Mouse (Mus musculus): ENCODE measurements around the gene Hsd17b1. TPM values are rescaled to one million over a fixed set of nuclear protein-coding genes. Genes with fewer than 3 reads are reported as not detected.

Hsd17b1 gene
- polyA plus RNA-seq, 1 experiment from 2014 or later, result 0.16 TPM

DNA sequence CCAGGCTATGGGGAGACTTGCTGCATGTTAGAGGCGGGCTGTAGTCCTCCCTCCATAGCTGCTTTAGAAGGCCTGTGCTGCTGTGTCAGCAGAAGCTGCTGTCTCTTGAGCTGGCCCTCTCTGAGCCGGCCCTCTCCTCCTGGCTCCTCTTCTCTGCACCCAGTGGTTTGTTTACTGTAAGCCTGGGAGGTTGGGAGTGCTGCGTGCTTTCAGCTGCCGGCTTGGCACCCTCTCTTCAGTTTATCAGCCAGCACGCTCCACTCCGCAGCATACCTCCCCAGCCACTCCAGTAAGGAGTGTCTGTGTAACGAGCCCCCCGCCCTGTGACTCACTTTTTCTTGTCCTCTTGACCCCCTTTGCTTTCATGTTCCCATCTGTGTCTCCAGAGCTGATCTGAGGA, 21.3 kb upstream of the Hsd17b1 start:
- no peaks in the 10 kb centered on the region for H3K27me3 ChIP-seq (ENCODE audit: control insufficient read depth, insufficient read depth, low read length)
- ATAC-seq (ENCODE audit: low FRiP score, low TSS enrichment), result no peak
- H3K36me3 ChIP-seq (ENCODE audit: control insufficient read depth, insufficient read depth, low read length), result peaks cover 85% of the 10 kb centered on the region
- no peaks in the 10 kb centered on the region for H3K4me1 ChIP-seq (ENCODE audit: control insufficient read depth, insufficient read depth, low read length)
- no peak for DNase-seq
- H3K27ac ChIP-seq (replicated peaks; ENCODE audit: low read depth, low read length), result no peak overlapping the region
- H3K9ac ChIP-seq (replicated peaks; ENCODE audit: low read length), result no peak overlapping the region
- H3K4me2 ChIP-seq (ENCODE audit: low read length), result no peak overlapping the region
- H3K4me3 ChIP-seq (replicated peaks; ENCODE audit: low read depth, low read length), result no peak overlapping the region
- 61% methylated on average over 8 of the region's 8 CpGs for WGBS
- H3K9me3 ChIP-seq (ENCODE audit: control insufficient read depth, low read length), result no peaks in the 10 kb centered on the region

DNA sequence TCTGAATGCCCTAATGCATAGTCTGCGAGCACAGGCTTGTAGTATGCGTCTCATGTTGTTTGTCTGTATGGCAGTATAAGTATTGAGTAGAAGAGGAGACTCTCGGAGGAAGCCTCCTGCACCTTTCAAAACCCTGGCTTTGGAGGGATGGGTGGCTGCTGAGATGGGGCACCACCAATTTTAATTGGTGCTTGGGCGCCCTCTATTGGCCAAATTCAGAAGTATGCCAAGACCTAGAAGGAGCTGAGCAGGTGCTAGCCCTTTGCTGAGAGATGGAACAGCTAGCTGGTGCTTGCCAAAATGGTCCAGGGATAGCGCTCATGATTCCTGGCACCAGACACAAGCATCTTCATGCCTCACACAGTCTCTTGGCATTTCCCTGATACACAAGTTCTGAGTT, 20.4 kb upstream of the Hsd17b1 start:
- Histone ChIP-seq H3K9ac (replicated peaks; ENCODE audit: low read length) (no peak overlapping the region), H3K4me1 (ENCODE audit: control insufficient read depth, insufficient read depth, low read length) (no peaks in the 10 kb centered on the region), H3K4me3 (replicated peaks; ENCODE audit: low read depth, low read length) (no peak overlapping the region), H3K36me3 (ENCODE audit: control insufficient read depth, insufficient read depth, low read length) (peaks cover 85% of the 10 kb centered on the region), H3K27me3 (ENCODE audit: control insufficient read depth, insufficient read depth, low read length) (no peaks in the 10 kb centered on the region), H3K9me3 (ENCODE audit: control insufficient read depth, low read length) (no peaks in the 10 kb centered on the region), H3K27ac (replicated peaks; ENCODE audit: low read depth, low read length) (no peak overlapping the region), H3K4me2 (ENCODE audit: low read length) (no peak overlapping the region)
- ATAC-seq (ENCODE audit: low FRiP score, low TSS enrichment) (no peak), DNase-seq (peak; percentile 89)
- 31% methylated on average over 5 of the region's 5 CpGs for WGBS

DNA sequence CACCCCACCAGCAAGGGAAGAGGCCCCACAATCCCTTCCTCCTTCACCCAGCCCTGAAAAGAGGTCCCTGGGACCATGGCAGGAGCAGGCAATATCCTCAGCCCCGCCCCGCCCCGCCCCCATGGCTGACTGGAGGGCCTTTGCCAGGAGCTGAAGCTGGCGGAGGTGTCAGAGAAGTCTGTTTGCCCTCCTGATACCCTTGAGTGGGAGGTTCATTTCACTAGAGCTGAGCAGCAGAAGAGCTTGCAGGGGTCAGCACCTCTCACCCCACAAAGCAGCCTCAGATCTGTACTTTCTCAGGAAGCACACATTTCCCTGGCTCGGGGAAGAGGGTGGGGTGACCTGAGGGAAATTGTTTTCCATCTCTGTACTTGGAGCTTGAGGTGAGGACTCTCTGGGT, 19.5 kb upstream of the Hsd17b1 start:
- H3K27me3 ChIP-seq (ENCODE audit: control insufficient read depth, insufficient read depth, low read length), result no peaks in the 10 kb centered on the region
- ATAC-seq (ENCODE audit: low FRiP score, low TSS enrichment), result no peak
- no peak overlapping the region for H3K4me2 ChIP-seq (ENCODE audit: low read length)
- WGBS, result 78% methylated on average over 5 of the region's 5 CpGs
- no peak overlapping the region for H3K4me3 ChIP-seq (replicated peaks; ENCODE audit: low read depth, low read length)
- peaks cover 86% of the 10 kb centered on the region for H3K36me3 ChIP-seq (ENCODE audit: control insufficient read depth, insufficient read depth, low read length)
- H3K4me1 ChIP-seq (ENCODE audit: control insufficient read depth, insufficient read depth, low read length), result no peaks in the 10 kb centered on the region
- 0 out of 2 replicates have a peak overlapping the region, but pooled peaks have one; percentile 8 for H3K27ac ChIP-seq (replicated peaks; ENCODE audit: low read depth, low read length)
- no peaks in the 10 kb centered on the region for H3K9me3 ChIP-seq (ENCODE audit: control insufficient read depth, low read length)
- DNase-seq, result no peak
- no peak overlapping the region for H3K9ac ChIP-seq (replicated peaks; ENCODE audit: low read length)

DNA sequence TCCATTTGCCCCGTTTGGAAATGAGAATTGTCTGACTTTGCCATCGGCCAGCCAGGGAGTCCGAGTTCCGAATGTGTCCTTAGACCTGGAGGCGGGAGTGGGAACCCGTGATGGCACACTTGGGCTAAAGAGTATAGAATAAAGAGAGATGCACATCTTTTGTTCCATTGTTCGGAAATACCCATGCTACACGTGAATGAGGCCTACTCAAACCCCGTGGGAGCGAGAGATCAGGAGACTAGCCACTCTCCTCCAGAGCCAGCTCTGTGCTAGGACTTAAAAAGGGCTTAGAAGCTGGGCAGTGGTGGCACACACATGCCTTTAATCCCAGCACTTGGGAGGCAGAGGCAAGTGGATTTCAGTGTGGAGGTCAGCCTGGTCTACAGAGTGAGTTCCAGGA, 18.7 kb upstream of the Hsd17b1 start:
- no peak for DNase-seq
- peaks cover 85% of the 10 kb centered on the region for H3K36me3 ChIP-seq (ENCODE audit: control insufficient read depth, insufficient read depth, low read length)
- H3K9me3 ChIP-seq (ENCODE audit: control insufficient read depth, low read length), result no peaks in the 10 kb centered on the region
- 69% methylated on average over 10 of the region's 10 CpGs for WGBS
- H3K27me3 ChIP-seq (ENCODE audit: control insufficient read depth, insufficient read depth, low read length), result no peaks in the 10 kb centered on the region
- no peaks in the 10 kb centered on the region for H3K4me1 ChIP-seq (ENCODE audit: control insufficient read depth, insufficient read depth, low read length)
- no peak overlapping the region for H3K4me3 ChIP-seq (replicated peaks; ENCODE audit: low read depth, low read length)
- H3K9ac ChIP-seq (replicated peaks; ENCODE audit: low read length), result no peak overlapping the region
- 0 out of 2 replicates have a peak overlapping the region, but pooled peaks have one; percentile 13 for H3K27ac ChIP-seq (replicated peaks; ENCODE audit: low read depth, low read length)
- ATAC-seq (ENCODE audit: low FRiP score, low TSS enrichment), result no peak
- no peak overlapping the region for H3K4me2 ChIP-seq (ENCODE audit: low read length)

DNA sequence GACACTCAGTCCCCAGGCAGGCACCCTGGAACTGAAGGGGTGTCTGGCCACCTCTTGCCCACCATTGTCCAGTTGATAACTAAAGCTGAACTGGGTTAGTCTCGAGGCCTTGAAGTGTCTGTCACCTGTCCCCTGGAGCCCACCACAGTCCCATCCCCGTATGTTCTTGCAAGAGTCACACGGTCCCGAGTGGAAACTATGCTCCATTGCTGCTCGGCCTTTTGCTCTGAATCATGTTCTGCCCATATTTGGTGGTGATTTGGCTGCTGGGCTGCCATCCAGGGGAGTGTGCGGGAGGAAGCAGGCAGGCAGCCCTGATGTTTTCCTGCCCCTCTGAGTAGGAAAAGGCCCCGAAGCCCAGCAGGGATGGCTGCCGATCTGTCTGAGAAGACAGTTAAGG, 18.1 kb upstream of the Hsd17b1 start:
- Histone ChIP-seq H3K9ac (replicated peaks; ENCODE audit: low read length) (no peak overlapping the region), H3K9me3 (ENCODE audit: control insufficient read depth, low read length) (no peaks in the 10 kb centered on the region), H3K27ac (replicated peaks; ENCODE audit: low read depth, low read length) (0 out of 2 replicates have a peak overlapping the region, but pooled peaks have one; percentile 13), H3K4me3 (replicated peaks; ENCODE audit: low read depth, low read length) (no peak overlapping the region), H3K36me3 (ENCODE audit: control insufficient read depth, insufficient read depth, low read length) (peaks cover 79% of the 10 kb centered on the region), H3K4me1 (ENCODE audit: control insufficient read depth, insufficient read depth, low read length) (no peaks in the 10 kb centered on the region), H3K27me3 (ENCODE audit: control insufficient read depth, insufficient read depth, low read length) (no peaks in the 10 kb centered on the region), H3K4me2 (ENCODE audit: low read length) (no peak overlapping the region)
- DNase-seq (no peak), ATAC-seq (ENCODE audit: low FRiP score, low TSS enrichment) (no peak)
- 88% methylated on average over 8 of the region's 8 CpGs for WGBS

DNA sequence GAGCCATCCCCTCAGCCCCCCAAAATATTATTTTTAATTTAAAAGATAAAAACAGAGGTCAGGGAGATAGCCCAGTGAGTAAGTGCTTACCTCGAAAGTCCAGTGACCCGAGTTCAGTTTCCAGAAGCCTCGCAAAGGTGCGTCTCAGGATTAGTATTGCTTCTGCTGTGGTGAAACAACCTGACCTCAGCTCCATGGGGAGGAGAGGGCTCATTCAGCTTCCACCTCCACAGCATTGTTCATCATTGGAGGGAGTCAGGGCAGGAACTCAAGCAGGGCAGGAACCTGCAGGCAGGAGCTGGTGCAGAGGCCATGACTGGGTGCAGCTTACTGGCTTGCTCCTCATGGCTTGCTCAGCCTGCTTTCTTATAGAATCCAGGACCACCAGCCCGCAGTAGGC, 17.2 kb upstream of the Hsd17b1 start:
- no peak for DNase-seq

DNA sequence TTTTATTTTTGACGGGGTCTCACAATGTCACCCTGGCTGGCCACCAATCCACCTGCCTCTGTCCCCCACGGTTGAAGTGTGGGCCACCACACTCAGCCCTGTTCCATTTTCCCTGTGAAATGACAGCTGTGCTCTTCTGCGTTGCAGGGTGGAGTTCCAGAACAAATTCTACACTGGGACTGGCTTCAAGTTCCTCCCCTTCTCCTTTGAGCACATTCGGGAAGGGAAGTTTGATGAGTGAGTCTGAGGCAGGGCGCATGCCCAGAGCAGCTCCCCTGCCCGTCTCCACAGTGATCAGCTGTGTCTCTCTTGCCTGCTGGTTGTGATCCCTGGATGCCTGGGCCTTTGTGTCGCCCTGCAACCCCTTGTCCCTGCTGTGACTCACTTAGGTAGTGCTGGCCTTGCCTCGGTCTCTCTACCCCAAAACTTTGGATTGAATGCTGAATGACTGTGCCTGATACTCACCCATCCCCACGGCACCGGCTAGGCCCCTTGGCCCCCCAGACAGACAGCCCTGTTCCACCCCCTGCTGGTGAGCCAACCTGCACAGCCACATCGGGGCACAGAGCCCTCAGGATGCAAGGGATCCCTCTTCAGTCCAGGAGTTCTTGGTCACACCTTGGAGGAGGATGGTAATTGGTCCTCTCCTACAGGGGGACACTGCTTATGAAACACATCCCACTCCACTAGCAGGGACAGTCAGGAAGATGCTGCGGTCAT, 15.9 kb upstream of the Hsd17b1 start:
- ATAC-seq (ENCODE audit: low FRiP score, low TSS enrichment), result no peak
- Histone ChIP-seq H3K4me1 (ENCODE audit: control insufficient read depth, insufficient read depth, low read length) (no peaks in the 10 kb centered on the region), H3K27ac (replicated peaks; ENCODE audit: low read depth, low read length) (0 out of 2 replicates have a peak overlapping the region, but pooled peaks have one; percentile 26), H3K9ac (replicated peaks; ENCODE audit: low read length) (no peak overlapping the region), H3K4me3 (replicated peaks; ENCODE audit: low read depth, low read length) (no peak overlapping the region), H3K4me2 (ENCODE audit: low read length) (no peak overlapping the region), H3K9me3 (ENCODE audit: control insufficient read depth, low read length) (no peaks in the 10 kb centered on the region), H3K36me3 (ENCODE audit: control insufficient read depth, insufficient read depth, low read length) (peaks cover 57% of the 10 kb centered on the region), H3K27me3 (ENCODE audit: control insufficient read depth, insufficient read depth, low read length) (no peaks in the 10 kb centered on the region)
- WGBS, result 78% methylated on average over 12 of the region's 12 CpGs
- DNase-seq, result no peak

More for the DNA sequence above, 17.2 kb upstream of the Hsd17b1 start:
- Histone ChIP-seq H3K4me2 (ENCODE audit: low read length) (no peak overlapping the region), H3K27ac (replicated peaks; ENCODE audit: low read depth, low read length) (no peak overlapping the region), H3K9ac (replicated peaks; ENCODE audit: low read length) (no peak overlapping the region), H3K9me3 (ENCODE audit: control insufficient read depth, low read length) (no peaks in the 10 kb centered on the region), H3K27me3 (ENCODE audit: control insufficient read depth, insufficient read depth, low read length) (no peaks in the 10 kb centered on the region), H3K4me3 (replicated peaks; ENCODE audit: low read depth, low read length) (no peak overlapping the region), H3K36me3 (ENCODE audit: control insufficient read depth, insufficient read depth, low read length) (peaks cover 70% of the 10 kb centered on the region), H3K4me1 (ENCODE audit: control insufficient read depth, insufficient read depth, low read length) (no peaks in the 10 kb centered on the region)
- ATAC-seq (ENCODE audit: low FRiP score, low TSS enrichment), result no peak
- WGBS, result 92% methylated on average over 5 of the region's 5 CpGs

DNA sequence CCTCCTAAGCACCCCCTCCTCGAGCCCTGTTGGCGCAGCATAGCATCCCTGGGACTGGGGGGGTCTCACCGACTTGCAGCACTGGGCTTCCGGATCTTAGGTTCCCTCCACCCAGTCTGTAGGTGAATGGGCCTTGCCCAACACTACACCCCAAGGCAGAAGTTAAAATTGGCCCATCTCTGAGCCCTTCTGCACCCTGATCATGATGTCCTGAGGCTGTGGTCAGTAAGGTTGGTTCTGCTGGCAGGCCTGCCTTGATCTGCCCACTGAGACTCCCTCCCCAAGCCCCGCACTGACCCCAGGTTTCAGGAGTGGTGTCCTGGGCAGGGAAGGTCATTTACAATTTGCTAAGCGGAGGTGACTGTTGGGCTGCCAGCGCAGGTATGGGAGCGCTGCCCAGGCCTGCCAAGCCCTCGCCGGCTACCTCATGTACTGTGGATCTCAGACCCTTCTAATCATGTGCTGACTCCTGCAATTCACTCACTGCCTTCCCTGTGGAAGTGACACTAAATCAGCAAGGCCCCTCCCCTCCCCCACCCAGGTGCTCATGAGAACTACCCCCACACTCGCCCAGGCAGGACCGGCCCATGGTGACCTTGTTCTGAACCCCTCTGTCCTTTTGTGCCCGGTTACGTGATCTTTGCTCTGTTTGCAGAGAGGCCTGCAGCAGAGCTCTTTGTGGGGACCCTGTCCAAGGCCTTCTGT, 15.1 kb upstream of the Hsd17b1 start:
- H3K4me1 ChIP-seq (ENCODE audit: control insufficient read depth, insufficient read depth, low read length), result no peaks in the 10 kb centered on the region
- ATAC-seq (ENCODE audit: low FRiP score, low TSS enrichment) (no peak), DNase-seq (no peak)
- 86% methylated on average over 14 of the region's 14 CpGs for WGBS
- peaks cover 53% of the 10 kb centered on the region for H3K36me3 ChIP-seq (ENCODE audit: control insufficient read depth, insufficient read depth, low read length)
- no peak overlapping the region for H3K4me3 ChIP-seq (replicated peaks; ENCODE audit: low read depth, low read length)
- H3K4me2 ChIP-seq (ENCODE audit: low read length), result no peak overlapping the region
- 0 out of 2 replicates have a peak overlapping the region, but pooled peaks have one; percentile 26 for H3K27ac ChIP-seq (replicated peaks; ENCODE audit: low read depth, low read length)
- H3K9ac ChIP-seq (replicated peaks; ENCODE audit: low read length), result no peak overlapping the region
- H3K9me3 ChIP-seq (ENCODE audit: control insufficient read depth, low read length), result no peaks in the 10 kb centered on the region
- H3K27me3 ChIP-seq (ENCODE audit: control insufficient read depth, insufficient read depth, low read length), result no peaks in the 10 kb centered on the region
